Mouse (Mus musculus): ENCODE measurements around the gene Best1. TPM values are rescaled to one million over a fixed set of nuclear protein-coding genes. Genes with fewer than 3 reads are reported as not detected.

Gene Best1
- polyA plus RNA-seq, 1 experiment from 2014 or later: 0.22 TPM

DNA sequence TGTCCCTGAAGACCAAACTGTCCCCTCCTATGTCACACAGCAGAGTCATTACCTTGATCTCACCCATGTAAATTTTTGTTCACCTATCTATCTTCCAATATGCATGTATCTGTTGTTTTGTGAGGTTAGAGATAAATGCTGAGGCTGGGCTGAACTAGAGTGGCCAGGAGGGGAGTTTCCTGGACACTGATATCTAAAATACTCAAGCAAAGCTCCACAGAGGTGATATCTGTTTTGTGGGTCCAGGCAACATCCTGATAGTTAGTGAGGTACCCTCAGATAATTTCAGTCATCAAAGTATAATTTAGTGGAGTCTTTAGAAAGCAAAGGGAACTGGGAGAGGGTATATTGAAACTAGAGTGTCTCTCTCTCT lies 11.6 kb downstream of the Best1 start:
- H3K79me2 ChIP-seq (ENCODE audit: inconsistent target): peaks cover 5% of the 10 kb centered on the region; the same call in 1 of the 2 replicates
- no peak overlapping the region for H3K27ac ChIP-seq
- H3K4me3 ChIP-seq (ENCODE audit: inconsistent target): no peak overlapping the region
- H3K36me3 ChIP-seq (ENCODE audit: inconsistent target): no peaks in the 10 kb centered on the region

GRCm38 (mm10) chr19:9989171-9989883 lies 12.1 kb downstream of the Best1 start:
- H3K4me3 ChIP-seq (ENCODE audit: inconsistent target): no peak overlapping the region
- H3K36me3 ChIP-seq (ENCODE audit: inconsistent target): 0 out of 2 replicates have a peak, but pooled peaks cover 3% of the 10 kb centered on the region
- no peak overlapping the region for H3K27ac ChIP-seq
- peaks cover 10% of the 10 kb centered on the region for H3K79me2 ChIP-seq (ENCODE audit: inconsistent target)
- WGBS (ENCODE audit: missing documents): 60% methylated on average over 16 of the region's 17 CpGs

GRCm38 (mm10) chr19:9987593-9987992 lies 13.8 kb downstream of the Best1 start:
- Histone ChIP-seq H3K4me3 (ENCODE audit: inconsistent target) (no peak overlapping the region), H3K36me3 (ENCODE audit: inconsistent target) (0 out of 2 replicates have a peak, but pooled peaks cover 5% of the 10 kb centered on the region), H3K79me2 (ENCODE audit: inconsistent target) (peaks cover 27% of the 10 kb centered on the region), H3K27ac (peak overlapping the region; percentile 94; the same call in 1 of the 2 replicates)

- 75% methylated on average over 6 of the region's 6 CpGs for WGBS (ENCODE audit: missing documents)
- Histone ChIP-seq H3K79me2 (ENCODE audit: inconsistent target) (peaks cover 28% of the 10 kb centered on the region), H3K36me3 (ENCODE audit: inconsistent target) (0 out of 2 replicates have a peak, but pooled peaks cover 5% of the 10 kb centered on the region), H3K27ac (peak overlapping the region; percentile 94; the same call in 1 of the 2 replicates), H3K4me3 (ENCODE audit: inconsistent target) (no peak overlapping the region)
These were observed 14.2 kb downstream of the Best1 start for GRCm38 (mm10) chr19:9987192-9987591.

GRCm38 (mm10) chr19:9985900-9986421 lies 15.5 kb downstream of the Best1 start:
- Histone ChIP-seq H3K4me3 (ENCODE audit: inconsistent target) (no peak overlapping the region; the same call in 1 of the 2 replicates), H3K27ac (peak overlapping the region; percentile 94), H3K79me2 (ENCODE audit: inconsistent target) (peaks cover 40% of the 10 kb centered on the region), H3K36me3 (ENCODE audit: inconsistent target) (0 out of 2 replicates have a peak, but pooled peaks cover 5% of the 10 kb centered on the region)
- WGBS (ENCODE audit: missing documents): 85% methylated on average over 2 of the region's 2 CpGs

DNA sequence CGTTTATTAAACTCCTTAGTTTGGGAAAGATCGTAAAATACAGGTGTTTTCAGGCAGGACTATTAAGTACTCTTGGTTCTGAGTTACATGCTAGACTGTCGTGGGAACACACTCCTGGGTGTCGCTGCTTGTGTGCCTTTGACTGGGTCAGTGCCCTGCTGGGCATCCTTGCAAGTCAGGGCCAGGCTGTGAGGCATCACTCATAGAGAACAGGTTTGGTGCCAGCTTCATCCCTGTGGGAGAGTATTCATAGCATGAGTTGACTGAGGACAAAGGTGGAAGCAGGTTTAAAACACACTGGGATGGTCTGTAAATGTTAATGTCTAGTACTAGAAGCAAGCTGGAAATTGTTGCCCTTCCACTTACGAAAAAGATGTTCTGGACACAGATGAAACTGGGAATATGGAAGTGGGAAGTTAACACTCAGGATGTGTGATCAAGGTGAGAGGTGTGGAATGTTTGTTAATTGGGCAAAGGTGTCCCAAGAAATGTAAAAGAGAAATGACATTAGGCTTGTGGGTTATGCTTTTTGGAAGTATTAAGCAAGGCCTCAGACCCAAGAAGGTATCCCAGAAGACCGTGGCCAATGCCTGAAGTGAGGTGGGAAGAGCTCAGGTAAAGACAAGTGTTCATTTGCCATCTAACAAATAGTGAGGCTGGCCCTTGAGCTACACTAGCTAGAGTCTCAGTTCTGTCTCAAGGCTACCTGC lies 16.1 kb downstream of the Best1 start:
- 0 out of 2 replicates have a peak, but pooled peaks cover 5% of the 10 kb centered on the region for H3K36me3 ChIP-seq (ENCODE audit: inconsistent target)
- H3K27ac ChIP-seq: peak overlapping the region; percentile 94
- peaks cover 46% of the 10 kb centered on the region for H3K79me2 ChIP-seq (ENCODE audit: inconsistent target)
- H3K4me3 ChIP-seq (ENCODE audit: inconsistent target): peak overlapping the region; percentile 97
- 96% methylated on average over 6 of the region's 6 CpGs for WGBS (ENCODE audit: missing documents)

DNA sequence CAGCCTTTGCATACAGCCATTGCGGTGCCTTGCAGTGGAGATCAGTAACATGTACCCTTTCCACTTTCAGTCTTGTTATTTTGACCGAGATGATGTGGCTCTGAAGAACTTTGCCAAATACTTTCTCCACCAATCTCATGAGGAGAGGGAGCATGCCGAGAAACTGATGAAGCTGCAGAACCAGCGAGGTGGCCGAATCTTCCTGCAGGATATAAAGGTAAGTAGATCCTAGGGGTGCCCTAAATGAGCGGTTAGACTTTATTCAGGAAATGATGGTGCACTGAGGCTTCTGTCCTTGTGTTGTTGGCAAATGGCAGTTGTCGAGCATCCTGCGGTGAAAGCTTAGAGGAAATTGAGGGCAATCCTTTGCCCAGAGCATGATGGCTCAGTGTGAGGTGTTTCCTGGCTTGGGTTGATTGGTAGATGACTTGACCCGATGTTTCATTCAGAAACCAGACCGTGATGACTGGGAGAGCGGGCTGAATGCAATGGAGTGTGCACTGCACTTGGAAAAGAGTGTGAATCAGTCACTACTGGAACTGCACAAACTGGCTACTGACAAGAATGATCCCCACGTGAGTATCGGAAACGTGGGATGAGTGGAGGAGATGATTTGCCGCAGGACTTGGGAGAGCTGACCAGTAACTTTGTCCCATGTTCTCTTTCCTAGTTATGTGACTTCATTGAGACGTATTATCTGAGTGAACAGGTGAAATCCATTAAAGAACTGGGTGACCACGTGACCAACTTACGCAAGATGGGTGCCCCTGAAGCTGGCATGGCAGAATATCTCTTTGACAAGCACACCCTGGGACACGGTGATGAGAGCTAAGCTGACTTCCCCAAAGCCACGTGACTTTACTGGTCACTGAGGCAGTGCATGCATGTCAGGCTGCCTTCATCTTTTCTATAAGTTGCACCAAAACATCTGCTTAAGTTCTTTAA lies 17.1 kb downstream of the Best1 start:
- Histone ChIP-seq H3K4me3 (ENCODE audit: inconsistent target) (peak overlapping the region; percentile 97), H3K27ac (peak overlapping the region; percentile 94), H3K79me2 (ENCODE audit: inconsistent target) (peaks cover 56% of the 10 kb centered on the region), H3K36me3 (ENCODE audit: inconsistent target) (0 out of 2 replicates have a peak, but pooled peaks cover 5% of the 10 kb centered on the region)
- WGBS (ENCODE audit: missing documents): 17% methylated on average over 17 of the region's 20 CpGs

DNA sequence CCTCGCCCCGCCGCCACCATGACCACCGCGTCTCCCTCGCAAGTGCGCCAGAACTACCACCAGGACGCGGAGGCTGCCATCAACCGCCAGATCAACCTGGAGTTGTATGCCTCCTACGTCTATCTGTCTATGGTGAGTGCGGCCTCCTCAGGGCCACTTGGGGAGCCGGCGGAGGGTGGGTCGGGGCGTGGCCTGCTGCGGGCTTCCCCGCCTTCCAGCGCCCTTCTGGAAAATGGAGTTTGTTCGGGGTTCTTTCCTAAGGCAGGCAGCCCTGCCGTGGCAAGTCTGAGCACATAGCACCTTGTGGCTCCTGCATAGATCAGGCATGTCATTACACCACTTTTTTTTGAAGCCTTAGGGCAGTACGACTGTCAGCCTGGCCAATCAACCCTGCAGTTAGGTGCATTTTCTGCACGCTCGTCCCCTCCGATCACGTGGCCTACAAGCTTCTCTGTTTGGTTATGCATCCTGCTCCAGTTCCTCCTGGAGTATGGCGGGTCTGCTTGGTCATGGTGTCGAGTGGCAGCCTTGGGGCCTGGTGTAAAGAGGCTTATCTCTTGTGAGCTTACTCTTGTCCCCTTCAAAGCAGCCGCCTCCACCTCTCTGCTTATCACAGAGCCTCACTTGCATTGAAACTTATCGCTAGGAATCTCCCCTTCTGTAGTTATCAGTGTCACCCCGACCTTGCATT lies 18.4 kb downstream of the Best1 start:
- peak overlapping the region; percentile 97 for H3K4me3 ChIP-seq (ENCODE audit: inconsistent target)
- H3K79me2 ChIP-seq (ENCODE audit: inconsistent target): peaks cover 63% of the 10 kb centered on the region
- H3K36me3 ChIP-seq (ENCODE audit: inconsistent target): 0 out of 2 replicates have a peak, but pooled peaks cover 5% of the 10 kb centered on the region
- WGBS (ENCODE audit: missing documents): under 1% methylated on average over 19 of the region's 31 CpGs
- H3K27ac ChIP-seq: peak overlapping the region; percentile 94

GRCm38 (mm10) chr19:9982151-9982851 lies 19.1 kb downstream of the Best1 start:
- H3K27ac ChIP-seq: peak overlapping the region; percentile 99
- H3K4me3 ChIP-seq (ENCODE audit: inconsistent target): peak overlapping the region; percentile 97
- peaks cover 64% of the 10 kb centered on the region for H3K79me2 ChIP-seq (ENCODE audit: inconsistent target)
- 0 out of 2 replicates have a peak, but pooled peaks cover 5% of the 10 kb centered on the region for H3K36me3 ChIP-seq (ENCODE audit: inconsistent target)
- WGBS (ENCODE audit: missing documents): 2% methylated on average over 38 of the region's 59 CpGs

DNA sequence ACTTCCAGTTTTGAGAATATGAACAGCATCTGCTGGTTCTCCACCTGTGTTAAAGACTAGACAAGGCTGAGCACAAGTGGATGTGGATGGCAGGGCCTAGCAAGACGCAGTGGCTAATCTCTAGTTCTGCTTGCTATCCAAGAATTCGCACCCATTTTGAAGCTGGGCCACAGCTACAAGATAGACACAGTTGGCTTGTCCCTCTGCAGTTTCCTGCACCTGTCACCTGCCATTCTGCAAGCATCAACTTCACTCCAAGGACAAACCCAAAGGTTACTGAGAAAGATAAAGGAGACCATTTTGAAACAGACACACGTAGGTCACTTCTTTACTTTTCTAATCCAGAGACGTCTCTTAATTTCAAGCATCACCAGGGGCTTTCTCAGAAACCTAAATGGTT lies 19.8 kb downstream of the Best1 start:
- H3K4me3 ChIP-seq (ENCODE audit: inconsistent target): peak overlapping the region; percentile 57
- H3K79me2 ChIP-seq (ENCODE audit: inconsistent target): peaks cover 70% of the 10 kb centered on the region
- H3K27ac ChIP-seq: peak overlapping the region; percentile 99
- H3K36me3 ChIP-seq (ENCODE audit: inconsistent target): 0 out of 2 replicates have a peak, but pooled peaks cover 5% of the 10 kb centered on the region
- WGBS (ENCODE audit: missing documents): 89% methylated on average over 4 of the region's 4 CpGs

DNA sequence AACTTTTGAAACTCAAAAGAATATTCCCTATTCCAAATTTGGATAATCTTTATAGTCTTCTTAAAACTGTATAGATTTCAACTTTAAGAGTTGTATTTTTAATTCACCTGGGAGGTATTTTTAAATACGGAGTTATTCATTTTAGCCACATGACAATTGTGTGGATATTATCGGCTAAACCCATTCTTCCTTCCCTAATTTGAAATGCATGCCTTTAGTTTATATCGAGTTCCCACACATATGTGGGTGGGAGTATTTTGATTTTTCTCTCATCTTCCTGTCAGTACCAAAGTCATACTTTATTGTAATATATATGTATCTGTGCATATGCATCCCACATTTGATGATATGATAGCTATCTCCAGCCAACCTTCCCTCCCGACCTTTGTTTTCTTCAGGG lies 21.2 kb downstream of the Best1 start, which contains the start of gene Fth1:
TSS of gene Fth1 (plus strand) at position 341 of the 400 bp plus-strand sequence.
- H3K79me2 ChIP-seq (ENCODE audit: inconsistent target): peaks cover 78% of the 10 kb centered on the region
- peak within 1 kb of the TSS; percentile 57; the same call in 1 of the 2 replicates for H3K4me3 ChIP-seq (ENCODE audit: inconsistent target)
- 0 out of 2 replicates have a peak, but pooled peaks cover 5% of the 10 kb centered on the region for H3K36me3 ChIP-seq (ENCODE audit: inconsistent target)
- peak within 1 kb of the TSS; percentile 99 for H3K27ac ChIP-seq
- 33% methylated on average over 4 of the region's 4 CpGs for WGBS (ENCODE audit: missing documents)

DNA sequence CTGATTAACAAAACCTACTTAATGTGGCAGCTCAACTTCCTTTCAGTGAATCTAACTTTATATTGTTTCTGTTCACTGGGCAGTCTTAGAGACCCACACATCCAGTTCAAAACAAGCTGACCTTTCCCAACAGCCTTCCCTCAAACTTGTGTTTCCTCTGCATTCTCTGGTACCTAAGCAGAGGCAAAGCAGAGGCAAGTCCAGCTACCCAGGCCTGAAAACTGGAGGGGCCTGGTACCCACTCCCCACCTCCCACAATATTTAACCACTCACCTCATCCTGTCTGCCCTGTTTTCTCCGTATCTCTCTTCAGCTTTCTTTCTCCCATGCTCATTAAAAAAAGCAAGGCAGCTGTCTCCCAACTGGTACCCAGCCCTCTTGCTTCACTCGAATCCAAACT lies 22.3 kb downstream of the Best1 start:
- Histone ChIP-seq H3K27ac (peak overlapping the region; percentile 99), H3K79me2 (ENCODE audit: inconsistent target) (peaks cover 67% of the 10 kb centered on the region), H3K36me3 (ENCODE audit: inconsistent target) (0 out of 2 replicates have a peak, but pooled peaks cover under 1% of the 10 kb centered on the region), H3K4me3 (ENCODE audit: inconsistent target) (no peak overlapping the region)
- 75% methylated on average over 2 of the region's 2 CpGs for WGBS (ENCODE audit: missing documents)

- H3K79me2 ChIP-seq (ENCODE audit: inconsistent target): peaks cover 60% of the 10 kb centered on the region
- 6% methylated on average over 3 of the region's 5 CpGs for WGBS (ENCODE audit: missing documents)
- peak overlapping the region; percentile 99 for H3K27ac ChIP-seq
- no peaks in the 10 kb centered on the region for H3K36me3 ChIP-seq (ENCODE audit: inconsistent target)
- H3K4me3 ChIP-seq (ENCODE audit: inconsistent target): no peak overlapping the region
These were observed 22.9 kb downstream of the Best1 start for GRCm38 (mm10) chr19:9978431-9978951.
